Mouse (Mus musculus) hindbrain, postnatal 0 days (tissue): Measurements from ENCODE around the gene Cfap61. TPM values are rescaled to one million over a fixed set of nuclear protein-coding genes. Genes with fewer than 3 reads are reported as not detected.

Experiments used
- ATAC-seq: fragments of 200-750 bp; cut with Nextera tagmentation; 2 replicates; pipeline ENCODE4 v1.8.0; 2017; ENCODE audit warnings: mild to moderate bottlenecking, moderate TSS enrichment, moderate library complexity
- DNase-seq: peaks from one replicate; pipeline ENCODE4 v3.0.0-alpha.2; 2015; ENCODE audit warnings: low spot score
- H3K27ac ChIP-seq: fragments of 300-500 bp; sonication (generic); 2 replicates; pipeline ENCODE4 v1.5.1; 2014; ENCODE audit warnings: mild to moderate bottlenecking
- H3K27me3 ChIP-seq: fragments of 300-500 bp; sonication (generic); 2 replicates; pipeline ENCODE4 v1.6.1; 2014; ENCODE audit warnings: low read length, mixed read lengths; ENCODE audit not compliant: insufficient read depth
- H3K36me3 ChIP-seq: fragments of 300-500 bp; sonication (generic); 2 replicates; pipeline ENCODE4 v1.6.1; 2014; ENCODE audit warnings: low read length, mixed read lengths; ENCODE audit not compliant: insufficient read depth
- H3K4me1 ChIP-seq: fragments of 300-500 bp; sonication (generic); 2 replicates; pipeline ENCODE4 v1.6.1; 2014; ENCODE audit warnings: antibody characterized with exemption, low read length, mixed read lengths; ENCODE audit not compliant: insufficient read depth
- H3K4me2 ChIP-seq: fragments of 300-500 bp; sonication (generic); 2 replicates; pipeline ENCODE4 v1.6.1; 2014; ENCODE audit warnings: low read depth, mild to moderate bottlenecking, low read length, moderate library complexity, mixed read lengths
- H3K4me3 ChIP-seq: fragments of 300-500 bp; sonication (generic); 2 replicates; pipeline ENCODE4 v1.5.1; 2014; ENCODE audit warnings: low read length
- H3K9ac ChIP-seq: fragments of 300-500 bp; sonication (generic); replicated peaks from 2 replicates; pipeline ENCODE4 v1.6.1; 2014; ENCODE audit warnings: mild to moderate bottlenecking, low read length, moderate library complexity, mixed read lengths
- H3K9me3 ChIP-seq: fragments of 300-500 bp; sonication (generic); 2 replicates; pipeline ENCODE4 v1.6.1; 2016; ENCODE audit warnings: low read length, mixed read lengths
- CTCF ChIP-seq: IDR thresholded peaks from 2 replicates; pipeline ENCODE4 v1.5.1; 2016; ENCODE audit warnings: antibody characterized with exemption, control low read depth, low read depth
- WGBS: fragments of 180-500 bp; shearing (Covaris S2); extraction: QIAGEN DNeasy Blood & Tissue Kit; methylation state at CpG from one replicate; pipeline ENCODE4 v1.1.7; 2014; 5-methylcytosine and 5-hydroxymethylcytosine counted together
- polyA plus RNA-seq: library from polyadenylated mRNA; unstranded; fragments of >200 nt; fragmentation: Nextera tagmentation; extraction: Ambion mirVana; gene quantifications from 2 replicates; pipeline ENCODE4 v1.2.1, GENCODE M21; 2015
- total RNA-seq: library from RNA; depleted of rRNA; stranded (reverse); fragments of >200 nt; gene quantifications from 2 replicates; pipeline ENCODE4 v1.2.3, GENCODE M21; 2014

Cfap61 gene
- total and polyA plus RNA-seq, 2 experiments from 2014 or later: 3.7 to 4.1 TPM

- H3K4me2 ChIP-seq: no peak overlapping the region
- no peak for ATAC-seq
- no peak overlapping the region for H3K4me3 ChIP-seq
- no peak for TF ChIP-seq CTCF
- no peak overlapping the region for H3K9ac ChIP-seq
- no peaks in the 10 kb centered on the region for H3K27me3 ChIP-seq
- H3K9me3 ChIP-seq: no peaks in the 10 kb centered on the region
- DNase-seq: no peak
- H3K36me3 ChIP-seq: no peaks in the 10 kb centered on the region
- H3K27ac ChIP-seq: no peak overlapping the region
- H3K4me1 ChIP-seq: no peaks in the 10 kb centered on the region
- 56% methylated on average over 7 of the region's 7 CpGs for WGBS
Measured at GRCm38 (mm10) chr2:146174173-146174572, 239.6 kb downstream of the Cfap61 start.

DNA sequence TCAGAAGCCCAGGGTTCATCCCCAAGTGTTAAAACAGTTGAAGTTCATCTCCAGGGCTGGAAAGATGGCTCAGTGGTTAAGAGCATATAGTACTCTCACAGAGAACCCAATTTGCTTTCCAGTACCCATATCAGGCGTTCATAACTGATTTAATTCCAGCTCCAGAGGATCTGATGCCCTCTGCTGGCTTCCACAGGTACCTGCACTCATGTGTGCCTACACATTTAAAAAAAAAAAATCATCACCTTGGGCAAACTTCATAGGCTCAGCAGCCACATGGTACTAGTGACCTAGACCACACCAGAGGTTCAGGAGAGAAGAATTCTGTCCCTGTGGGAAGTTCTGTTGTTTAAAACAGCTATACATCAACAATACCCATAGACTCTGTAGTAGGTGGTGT, 244.1 kb downstream of the Cfap61 start:
- H3K4me2 ChIP-seq: no peak overlapping the region
- H3K9me3 ChIP-seq: no peaks in the 10 kb centered on the region
- no peak overlapping the region for H3K27ac ChIP-seq
- no peak for TF ChIP-seq CTCF
- DNase-seq (no peak), ATAC-seq (no peak)
- H3K9ac ChIP-seq: no peak overlapping the region
- no peak overlapping the region for H3K4me3 ChIP-seq
- no peaks in the 10 kb centered on the region for H3K36me3 ChIP-seq
- WGBS: 86% methylated on average over 1 of the region's 1 CpGs
- H3K27me3 ChIP-seq: no peaks in the 10 kb centered on the region
- no peaks in the 10 kb centered on the region for H3K4me1 ChIP-seq

GRCm38 (mm10) chr2:146183830-146184793, 249.5 kb downstream of the Cfap61 start:
- WGBS: 38% methylated on average over 24 of the region's 24 CpGs
- no peak overlapping the region for H3K9ac ChIP-seq
- H3K9me3 ChIP-seq: no peaks in the 10 kb centered on the region
- no peak for TF ChIP-seq CTCF
- peak; percentile 59 for DNase-seq
- no peaks in the 10 kb centered on the region for H3K36me3 ChIP-seq
- H3K4me2 ChIP-seq: no peak overlapping the region; the same call in 1 of the 2 replicates
- H3K4me3 ChIP-seq: no peak overlapping the region
- peak overlapping the region; percentile 16; the same call in 1 of the 2 replicates for H3K27ac ChIP-seq
- peaks cover 5% of the 10 kb centered on the region; the same call in 1 of the 2 replicates for H3K4me1 ChIP-seq
- H3K27me3 ChIP-seq: no peaks in the 10 kb centered on the region
- ATAC-seq: peak; percentile 59; the same call in 1 of the 2 replicates

- ATAC-seq: no peak
- 73% methylated on average over 11 of the region's 11 CpGs for WGBS
- no peak overlapping the region for H3K27ac ChIP-seq
- no peak overlapping the region for H3K4me3 ChIP-seq
- H3K9me3 ChIP-seq: no peaks in the 10 kb centered on the region
- H3K4me1 ChIP-seq: no peaks in the 10 kb centered on the region
- no peak overlapping the region for H3K9ac ChIP-seq
- H3K4me2 ChIP-seq: no peak overlapping the region
- DNase-seq: no peak
- no peak for TF ChIP-seq CTCF
- no peaks in the 10 kb centered on the region for H3K36me3 ChIP-seq
- H3K27me3 ChIP-seq: no peaks in the 10 kb centered on the region
Measured at GRCm38 (mm10) chr2:146196126-146196525, 261.5 kb downstream of the Cfap61 start.

DNA sequence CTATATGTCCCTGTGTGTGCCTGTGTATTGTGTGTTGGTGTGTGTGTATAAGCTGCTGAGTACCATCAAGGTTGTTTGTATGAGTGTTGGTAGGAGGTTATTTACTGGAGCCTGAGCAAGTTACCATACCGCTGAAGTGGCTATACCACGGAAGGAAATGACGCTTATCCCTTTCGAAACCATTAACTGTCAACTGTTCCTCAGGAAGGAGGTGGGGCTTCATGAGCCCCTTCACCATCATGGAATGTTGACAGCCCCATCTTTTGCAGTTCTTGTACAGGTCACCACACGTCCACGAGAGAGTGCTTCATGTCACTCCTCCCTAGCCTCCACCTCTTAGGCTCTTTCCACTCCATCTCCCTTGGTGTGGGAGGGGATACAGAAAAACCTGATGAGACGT, 263.4 kb downstream of the Cfap61 start:
- TF ChIP-seq CTCF: no peak
- Histone ChIP-seq H3K4me2 (no peak overlapping the region), H3K36me3 (no peaks in the 10 kb centered on the region), H3K4me3 (no peak overlapping the region), H3K27ac (no peak overlapping the region), H3K4me1 (no peaks in the 10 kb centered on the region), H3K9ac (no peak overlapping the region), H3K9me3 (no peaks in the 10 kb centered on the region), H3K27me3 (no peaks in the 10 kb centered on the region)
- DNase-seq: no peak
- ATAC-seq: no peak
- WGBS: 86% methylated on average over 7 of the region's 7 CpGs

- Histone ChIP-seq H3K4me3 (no peak overlapping the region), H3K4me1 (no peaks in the 10 kb centered on the region), H3K9ac (no peak overlapping the region), H3K9me3 (no peaks in the 10 kb centered on the region), H3K4me2 (no peak overlapping the region), H3K27me3 (no peaks in the 10 kb centered on the region), H3K36me3 (no peaks in the 10 kb centered on the region), H3K27ac (no peak overlapping the region)
- 36% methylated on average over 4 of the region's 4 CpGs for WGBS
- no peak for TF ChIP-seq CTCF
- ATAC-seq (no peak), DNase-seq (no peak)
Measured at GRCm38 (mm10) chr2:146210968-146211367, 276.4 kb downstream of the Cfap61 start.

GRCm38 (mm10) chr2:146214715-146215114, 280.1 kb downstream of the Cfap61 start:
- Histone ChIP-seq H3K36me3 (no peaks in the 10 kb centered on the region), H3K9me3 (no peaks in the 10 kb centered on the region), H3K9ac (no peak overlapping the region), H3K27ac (no peak overlapping the region), H3K4me1 (peaks cover 11% of the 10 kb centered on the region; the same call in 1 of the 2 replicates), H3K4me2 (no peak overlapping the region), H3K4me3 (no peak overlapping the region), H3K27me3 (no peaks in the 10 kb centered on the region)
- peak; percentile 88 for DNase-seq
- under 1% methylated on average over 9 of the region's 9 CpGs for WGBS
- ATAC-seq: peak; percentile 61
- TF ChIP-seq CTCF: peak; percentile 91
